Mouse (Mus musculus): ENCODE measurements around the gene Abca1. TPM values are rescaled to one million over a fixed set of nuclear protein-coding genes. Genes with fewer than 3 reads are reported as not detected.

The Abca1 gene
- total and polyA plus RNA-seq, 3 experiments: 4.2 to 23.5 (median 13.1) TPM

DNA sequence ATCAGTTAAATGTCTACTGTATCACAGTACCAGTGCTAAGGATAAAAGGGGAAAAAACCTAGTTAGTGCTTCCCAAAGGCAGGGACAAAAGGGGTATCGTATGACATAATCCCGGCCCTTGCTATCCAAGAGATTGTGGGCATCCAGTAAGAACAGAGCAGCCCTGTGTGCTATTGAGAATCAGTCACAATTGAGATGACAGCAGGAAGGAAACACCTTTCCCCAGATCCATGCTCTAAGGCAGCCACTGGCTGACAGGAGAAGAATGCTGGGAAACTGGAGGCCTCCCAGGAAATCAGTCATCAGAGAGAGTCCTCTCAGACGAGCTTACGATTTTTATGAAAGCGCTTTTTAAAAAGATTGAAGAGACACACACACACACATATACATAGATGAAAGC lies 42.6 kb downstream of the Abca1 start:
- 35% methylated on average over 5 of the region's 5 CpGs for WGBS
- H3K9ac ChIP-seq (ENCODE audit: low read depth, low read length): no peak overlapping the region
- DNase-seq: no peak
- H3K27ac ChIP-seq: peak overlapping the region; percentile 42
- no peaks in the 10 kb centered on the region for H3K79me2 ChIP-seq (replicated peaks; ENCODE audit: control insufficient read depth, insufficient read depth, low read length)
- H3K4me3 ChIP-seq: no peak overlapping the region
- peaks cover 19% of the 10 kb centered on the region for H3K36me3 ChIP-seq (ENCODE audit: control insufficient read depth, insufficient read depth, low read length)
- TF ChIP-seq EP300 (IDR thresholded peaks at IDR 0.05; ENCODE audit: insufficient read depth, low read depth, low read length): no peak
- no peak for TF ChIP-seq CTCF (IDR thresholded peaks at IDR 0.05)
- no peak for TF ChIP-seq POLR2A (IDR thresholded peaks at IDR 0.05; ENCODE audit: insufficient read depth, low read depth, low read length)
- no peaks in the 10 kb centered on the region for H3K27me3 ChIP-seq (ENCODE audit: control insufficient read depth, insufficient read depth, low read length)
- peaks cover 28% of the 10 kb centered on the region for H3K4me1 ChIP-seq (ENCODE audit: control insufficient read depth, insufficient read depth, low read length)
- intact Hi-C loops (cut with DNase I): loop anchor here (5.0 kb wide), 2 partner anchors 145 to 325 kb away; partner anchors contain the start of gene Slc44a1

DNA sequence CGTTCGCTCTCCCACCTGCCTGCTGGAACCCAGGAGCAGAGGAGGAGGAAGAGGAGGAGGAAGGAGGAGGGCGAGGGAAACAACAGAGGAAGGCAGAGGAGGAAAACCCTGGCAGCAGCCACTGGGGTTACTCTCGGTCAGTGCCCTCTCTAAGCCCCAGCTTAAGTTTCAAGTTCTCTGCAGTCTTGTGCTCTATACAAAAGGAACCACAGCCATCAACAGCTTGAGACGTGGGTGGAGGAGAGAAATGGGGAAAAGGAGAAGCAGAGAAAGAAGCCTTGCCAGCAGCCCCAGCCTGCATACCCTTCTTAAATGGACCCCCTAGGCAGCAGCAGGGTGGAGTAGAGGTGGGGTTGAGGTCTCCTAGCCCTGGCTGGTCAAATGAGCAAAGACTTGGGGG lies 43.8 kb downstream of the Abca1 start:
- TF ChIP-seq EP300 (IDR thresholded peaks at IDR 0.05; ENCODE audit: insufficient read depth, low read depth, low read length) (no peak), POLR2A (IDR thresholded peaks at IDR 0.05; ENCODE audit: insufficient read depth, low read depth, low read length) (no peak), CTCF (IDR thresholded peaks at IDR 0.05) (no peak)
- peak in 1 of 2 experiments; percentile 60 for DNase-seq
- Histone ChIP-seq H3K9ac (ENCODE audit: low read depth, low read length) (no peak overlapping the region), H3K4me1 (ENCODE audit: control insufficient read depth, insufficient read depth, low read length) (peaks cover 27% of the 10 kb centered on the region), H3K4me3 (no peak overlapping the region), H3K36me3 (ENCODE audit: control insufficient read depth, insufficient read depth, low read length) (peaks cover 23% of the 10 kb centered on the region), H3K27ac (peak overlapping the region; percentile 42), H3K79me2 (replicated peaks; ENCODE audit: control insufficient read depth, insufficient read depth, low read length) (no peaks in the 10 kb centered on the region), H3K27me3 (ENCODE audit: control insufficient read depth, insufficient read depth, low read length) (no peaks in the 10 kb centered on the region)
- WGBS: 39% methylated on average over 2 of the region's 5 CpGs
- intact Hi-C loops (cut with DNase I): loop anchor here (5.0 kb wide), 2 partner anchors 146 to 326 kb away; partner anchors contain the start of gene Slc44a1

- peak overlapping the region; percentile 49 for H3K27ac ChIP-seq
- H3K79me2 ChIP-seq (replicated peaks; ENCODE audit: control insufficient read depth, insufficient read depth, low read length): no peaks in the 10 kb centered on the region
- H3K36me3 ChIP-seq (ENCODE audit: control insufficient read depth, insufficient read depth, low read length): peaks cover 25% of the 10 kb centered on the region
- TF ChIP-seq EP300 (IDR thresholded peaks at IDR 0.05; ENCODE audit: insufficient read depth, low read depth, low read length) (no peak), CTCF (IDR thresholded peaks at IDR 0.05) (no peak), POLR2A (IDR thresholded peaks at IDR 0.05; ENCODE audit: insufficient read depth, low read depth, low read length) (no peak)
- intact Hi-C loops (cut with DNase I): loop anchor here (5.0 kb wide), 2 partner anchors 147 to 327 kb away; partner anchors contain the start of gene Slc44a1
- no peak overlapping the region for H3K9ac ChIP-seq (ENCODE audit: low read depth, low read length)
- peak in 1 of 2 experiments; percentile 62 for DNase-seq
- no peak overlapping the region for H3K4me3 ChIP-seq
- H3K4me1 ChIP-seq (ENCODE audit: control insufficient read depth, insufficient read depth, low read length): peaks cover 24% of the 10 kb centered on the region
- WGBS: 40% methylated on average over 4 of the region's 4 CpGs
- H3K27me3 ChIP-seq (ENCODE audit: control insufficient read depth, insufficient read depth, low read length): no peaks in the 10 kb centered on the region
Measured at GRCm38 (mm10) chr4:53115410-53115809, 44.3 kb downstream of the Abca1 start.

DNA sequence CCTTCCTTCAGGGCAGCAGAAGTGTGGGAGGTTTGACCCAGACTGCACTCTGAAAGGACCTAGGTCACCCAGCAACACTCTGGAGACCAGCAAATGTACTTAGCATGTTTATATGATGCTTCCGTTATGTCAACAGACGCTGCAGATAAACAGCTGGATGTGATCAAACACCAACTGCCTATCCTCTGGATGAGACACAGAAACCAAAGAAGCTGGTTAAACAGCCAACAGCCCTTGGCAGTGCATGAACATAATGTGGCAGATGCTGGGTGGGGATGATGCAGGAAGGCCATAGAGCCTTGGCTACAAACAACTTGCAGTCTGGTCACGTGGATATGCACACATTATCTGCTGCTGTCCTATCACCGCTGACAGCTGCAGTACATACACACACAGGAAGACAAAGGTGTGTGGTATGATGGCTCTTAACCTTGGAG lies 47.8 kb downstream of the Abca1 start:
- Histone ChIP-seq H3K27me3 (ENCODE audit: control insufficient read depth, insufficient read depth, low read length) (no peaks in the 10 kb centered on the region), H3K4me3 (no peak overlapping the region), H3K4me1 (ENCODE audit: control insufficient read depth, insufficient read depth, low read length) (peaks cover 24% of the 10 kb centered on the region), H3K79me2 (replicated peaks; ENCODE audit: control insufficient read depth, insufficient read depth, low read length) (no peaks in the 10 kb centered on the region), H3K36me3 (ENCODE audit: control insufficient read depth, insufficient read depth, low read length) (peaks cover 35% of the 10 kb centered on the region), H3K9ac (ENCODE audit: low read depth, low read length) (no peak overlapping the region), H3K27ac (peak overlapping the region; percentile 30)
- intact Hi-C loops (cut with DNase I): loop anchor here (1.0 to 5.0 kb wide), 3 partner anchors 46 to 105 kb away; no protein-coding TSS in a partner anchor
- 44% methylated on average over 4 of the region's 4 CpGs for WGBS
- no peak for TF ChIP-seq CTCF (IDR thresholded peaks at IDR 0.05)
- peak; percentile 39; the same call in 1 of the 2 replicates for TF ChIP-seq EP300 (IDR thresholded peaks at IDR 0.05; ENCODE audit: insufficient read depth, low read depth, low read length)
- DNase-seq: peak; percentile 42 to 46

GRCm38 (mm10) chr4:53110356-53110755 lies 49.3 kb downstream of the Abca1 start:
- Histone ChIP-seq H3K27ac (peak overlapping the region; percentile 18), H3K79me2 (replicated peaks; ENCODE audit: control insufficient read depth, insufficient read depth, low read length) (no peaks in the 10 kb centered on the region), H3K9ac (ENCODE audit: low read depth, low read length) (no peak overlapping the region), H3K27me3 (ENCODE audit: control insufficient read depth, insufficient read depth, low read length) (no peaks in the 10 kb centered on the region), H3K4me1 (ENCODE audit: control insufficient read depth, insufficient read depth, low read length) (peaks cover 16% of the 10 kb centered on the region), H3K36me3 (ENCODE audit: control insufficient read depth, insufficient read depth, low read length) (peaks cover 38% of the 10 kb centered on the region), H3K4me3 (no peak overlapping the region)
- 26% methylated on average over 5 of the region's 5 CpGs for WGBS
- intact Hi-C loops (cut with DNase I): loop anchor here (1.0 to 5.0 kb wide), 4 partner anchors 76 to 484 kb away; no protein-coding TSS in a partner anchor
- DNase-seq: peak in 1 of 2 experiments; percentile 9
- TF ChIP-seq POLR2A (IDR thresholded peaks at IDR 0.05; ENCODE audit: insufficient read depth, low read depth, low read length) (no peak), EP300 (IDR thresholded peaks at IDR 0.05; ENCODE audit: insufficient read depth, low read depth, low read length) (no peak), CTCF (IDR thresholded peaks at IDR 0.05) (peak; percentile 84)

DNA sequence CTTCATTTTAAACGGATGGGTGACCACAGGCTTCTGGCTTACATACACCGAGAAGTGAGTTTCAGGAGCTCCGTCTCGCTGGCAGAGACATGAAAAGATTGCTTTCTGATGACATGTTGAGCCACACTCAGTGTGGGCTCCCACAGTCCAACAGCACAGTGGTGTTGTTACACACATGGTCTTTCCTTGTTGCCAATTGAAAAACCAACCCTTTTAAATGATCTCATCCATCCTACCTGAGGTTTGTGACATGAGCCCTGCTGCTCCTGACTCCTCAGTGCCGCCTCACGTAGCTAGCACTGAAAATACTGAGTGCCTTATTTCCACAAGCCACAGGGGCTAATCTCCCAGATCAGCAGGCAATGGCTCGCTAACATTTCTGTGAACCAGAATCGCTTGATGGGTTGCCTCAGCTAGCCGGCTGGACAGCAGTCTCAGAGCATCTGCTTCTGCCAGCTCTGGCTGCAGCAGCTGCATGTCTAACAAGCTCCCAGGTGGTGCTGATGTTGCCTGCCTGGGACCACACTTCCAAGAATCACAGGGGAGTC lies 50.2 kb downstream of the Abca1 start:
- Histone ChIP-seq H3K79me2 (replicated peaks; ENCODE audit: control insufficient read depth, insufficient read depth, low read length) (no peaks in the 10 kb centered on the region), H3K27me3 (ENCODE audit: control insufficient read depth, insufficient read depth, low read length) (no peaks in the 10 kb centered on the region), H3K4me3 (no peak overlapping the region), H3K4me1 (ENCODE audit: control insufficient read depth, insufficient read depth, low read length) (peaks cover 12% of the 10 kb centered on the region), H3K27ac (no peak overlapping the region; the same call in 1 of the 2 replicates), H3K36me3 (ENCODE audit: control insufficient read depth, insufficient read depth, low read length) (peaks cover 36% of the 10 kb centered on the region), H3K9ac (ENCODE audit: low read depth, low read length) (no peak overlapping the region)
- 82% methylated on average over 9 of the region's 9 CpGs for WGBS
- DNase-seq: peak in 1 of 2 experiments; percentile 22
- TF ChIP-seq EP300 (IDR thresholded peaks at IDR 0.05; ENCODE audit: insufficient read depth, low read depth, low read length) (no peak), CTCF (IDR thresholded peaks at IDR 0.05) (no peak), POLR2A (IDR thresholded peaks at IDR 0.05; ENCODE audit: insufficient read depth, low read depth, low read length) (no peak)
- intact Hi-C loops (cut with DNase I): no loop called here

All from heart, adult 2 months (tissue).